Mouse (Mus musculus) WW6 (cell line): Measurements from ENCODE around the gene Hmgcs1.
"Not testable (repeated sequence)": the region's sequence is repeated elsewhere in the genome, so short reads cannot be mapped to it uniquely, and the experiment has no call there.

Experiments used
- DNase-seq: peaks from one replicate; pipeline ENCODE4 v3.0.0-alpha.2; 2013; ENCODE audit warnings: low read depth, low spot score

Hmgcs1 gene

DNA sequence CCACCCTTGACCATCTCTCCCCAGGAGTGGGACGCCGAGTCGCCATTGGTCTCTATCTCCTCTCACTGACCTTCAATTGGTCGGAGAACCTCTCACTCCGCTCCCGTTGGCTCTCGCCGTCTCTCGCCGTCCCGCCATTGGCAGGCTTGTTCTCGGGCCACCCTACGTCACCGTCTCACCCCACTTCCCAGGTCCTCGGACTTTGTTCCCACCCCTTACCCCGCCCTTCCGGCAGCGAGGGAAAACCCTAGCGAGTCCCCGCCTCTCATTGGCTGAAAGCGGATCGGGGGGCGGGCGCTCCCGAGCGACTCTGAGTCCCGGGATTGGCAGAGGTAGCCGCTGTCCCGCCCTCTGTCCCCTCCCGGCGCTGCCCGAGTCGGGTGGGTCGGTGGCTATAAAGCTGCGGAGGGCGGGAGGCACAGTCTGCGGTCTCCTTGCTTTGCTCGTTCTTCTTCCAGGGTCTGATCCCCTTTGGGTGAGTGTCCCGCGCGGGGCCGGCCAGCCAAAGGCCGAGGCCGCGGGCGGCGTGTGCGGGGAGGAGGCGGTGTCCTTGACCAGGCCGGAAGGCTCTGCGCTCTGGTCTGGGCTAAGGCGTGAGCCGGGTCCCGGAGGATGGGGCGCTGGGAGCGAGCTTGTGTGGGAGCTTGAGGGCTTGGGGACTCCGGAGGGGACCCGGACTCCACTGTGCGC, at the start of gene Hmgcs1:
TSS of gene Hmgcs1 (plus strand) at position 341 of the 690 bp plus-strand sequence.
- peak; percentile 98 for DNase-seq

DNA sequence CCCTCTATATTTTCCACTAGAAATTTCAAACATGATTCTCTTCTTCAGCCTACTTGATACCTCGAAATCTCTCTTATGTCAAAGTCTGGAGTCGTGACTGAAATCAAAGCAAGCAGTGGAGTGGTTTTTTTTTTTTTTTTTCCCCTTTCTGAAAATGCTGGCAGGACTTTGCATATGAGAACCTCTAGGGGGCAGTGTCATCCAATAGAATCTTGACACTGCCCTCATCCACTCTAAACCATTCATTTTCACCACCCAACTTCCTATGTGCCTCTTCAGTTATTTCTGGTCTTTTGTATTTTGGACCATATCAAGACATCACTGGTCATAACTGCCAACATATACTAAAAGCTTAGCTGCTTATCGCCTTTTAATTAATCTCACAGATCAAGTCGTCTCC, 49.7 kb upstream of the Hmgcs1 start:
- no peak for DNase-seq

DNA sequence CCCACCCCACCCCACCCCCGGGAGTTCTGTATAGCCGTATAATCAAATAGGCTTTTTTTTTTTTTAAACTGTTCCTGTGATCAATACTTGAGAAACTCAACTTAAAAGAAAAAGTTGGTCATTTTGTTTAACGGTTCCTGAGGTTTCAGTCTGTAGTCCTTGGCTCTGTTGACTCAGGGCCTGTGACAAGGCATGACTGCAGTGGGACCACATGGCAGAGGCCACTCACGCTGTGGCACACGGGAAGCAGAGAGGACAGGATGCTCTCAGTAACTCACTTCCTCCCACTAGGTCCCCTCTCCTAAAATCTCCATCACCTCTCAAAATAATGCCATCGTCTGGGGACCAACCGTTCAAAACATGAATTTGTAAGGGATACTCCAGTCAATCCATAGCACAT, 49.0 kb upstream of the Hmgcs1 start:
- DNase-seq = no peak

- no peak for DNase-seq
These were observed 45.4 kb upstream of the Hmgcs1 start for GRCm38 (mm10) chr13:119644769-119645168.

DNA sequence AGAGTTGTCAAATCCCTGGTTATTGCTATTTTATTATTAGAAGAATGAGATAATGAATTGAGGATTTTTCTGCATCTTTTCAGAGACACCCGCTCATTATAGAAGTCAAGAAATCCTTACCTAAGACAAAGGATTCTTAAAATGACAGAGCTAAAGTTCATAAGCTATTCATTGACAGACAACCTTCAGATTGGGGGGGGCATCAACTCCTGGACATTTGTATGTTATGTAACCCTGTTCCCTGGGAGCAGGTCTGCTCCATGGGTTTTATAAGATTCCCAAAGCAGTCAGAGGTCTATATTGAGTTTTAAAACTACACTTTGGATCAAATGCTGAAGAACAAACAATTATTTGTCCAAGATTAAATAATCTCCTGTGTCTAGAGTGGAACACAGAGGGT, 43.7 kb upstream of the Hmgcs1 start:
- no peak for DNase-seq

- DNase-seq = no peak
These were observed 41.1 kb upstream of the Hmgcs1 start for GRCm38 (mm10) chr13:119648891-119649698.

DNA sequence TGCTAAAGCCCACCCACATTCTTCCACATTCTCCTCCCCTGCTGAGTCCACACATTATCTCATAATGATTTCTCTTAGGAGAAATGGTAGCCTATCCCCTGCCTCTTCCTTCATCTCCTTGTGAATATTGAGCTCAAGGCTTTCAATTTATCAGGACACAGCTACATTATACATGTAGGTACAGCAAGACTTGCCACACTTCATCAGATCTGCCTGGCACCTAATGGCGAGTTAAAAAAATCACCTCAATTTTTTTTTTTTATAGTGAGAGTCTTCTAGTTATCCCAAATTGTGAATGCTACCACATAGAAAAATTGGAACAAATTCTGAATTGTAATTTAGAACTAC, 40.5 kb upstream of the Hmgcs1 start:
- DNase-seq = no peak

DNA sequence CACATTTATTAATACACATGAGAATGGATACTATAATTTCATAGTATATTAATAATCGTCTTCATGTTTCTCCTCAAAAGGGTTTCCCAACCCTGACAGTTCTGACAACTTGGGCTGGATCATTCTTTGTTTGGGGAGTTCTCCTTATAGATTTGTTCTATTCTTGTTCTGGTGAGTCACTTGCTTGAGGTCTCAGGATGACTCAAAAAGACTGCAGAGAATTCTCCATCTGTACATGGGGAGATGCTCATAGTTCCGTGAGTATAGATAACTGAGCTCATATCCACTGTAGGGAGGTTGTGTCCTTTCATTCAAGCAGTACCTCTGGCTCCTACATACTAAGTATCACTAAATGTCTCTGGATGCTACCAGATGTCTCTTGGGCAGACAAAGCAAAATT, 35.4 kb upstream of the Hmgcs1 start:
- no peak for DNase-seq

DNA sequence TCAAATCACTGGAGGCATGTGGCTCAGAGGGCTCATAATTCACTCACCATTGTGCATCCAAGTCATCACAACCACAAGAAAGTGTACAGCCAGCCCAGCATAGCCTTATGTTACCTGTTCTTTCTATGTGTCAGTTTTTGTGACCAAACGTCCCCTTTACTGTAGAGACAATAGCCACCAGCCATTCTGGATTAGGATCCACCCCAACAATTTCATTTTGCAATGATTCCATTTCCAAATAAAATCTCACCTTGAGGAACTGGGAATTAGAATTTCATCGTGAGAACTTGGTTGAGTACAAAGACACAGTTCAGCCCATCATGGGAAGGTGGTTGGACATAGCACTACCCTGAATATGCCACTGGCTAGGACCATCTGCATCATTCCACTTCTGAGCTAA, 33.9 kb upstream of the Hmgcs1 start:
- no peak for DNase-seq

GRCm38 (mm10) chr13:119656846-119657416, 33.2 kb upstream of the Hmgcs1 start:
- DNase-seq = no peak

GRCm38 (mm10) chr13:119661420-119661819, 28.8 kb upstream of the Hmgcs1 start:
- not testable (repeated sequence) for DNase-seq

DNA sequence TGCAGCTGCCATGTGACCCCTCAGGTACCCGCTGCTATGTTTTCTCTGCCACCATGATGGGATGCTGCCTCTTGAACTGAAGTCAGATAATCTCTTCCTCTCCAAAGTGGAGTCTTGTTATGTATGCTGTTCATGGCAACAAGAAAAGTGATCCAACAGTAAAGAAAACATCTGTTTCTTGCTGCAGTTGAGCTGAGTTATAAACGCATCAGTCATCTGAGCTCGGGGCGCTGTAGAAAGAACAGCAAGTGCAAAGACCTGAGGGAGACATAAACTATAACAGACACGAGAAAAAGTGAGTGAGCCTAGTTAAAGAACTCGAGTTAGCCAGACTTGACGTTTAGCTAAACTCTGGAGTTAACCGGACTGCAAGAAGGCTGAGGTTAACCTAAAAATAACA, 11.4 kb upstream of the Hmgcs1 start:
- DNase-seq = no peak

DNA sequence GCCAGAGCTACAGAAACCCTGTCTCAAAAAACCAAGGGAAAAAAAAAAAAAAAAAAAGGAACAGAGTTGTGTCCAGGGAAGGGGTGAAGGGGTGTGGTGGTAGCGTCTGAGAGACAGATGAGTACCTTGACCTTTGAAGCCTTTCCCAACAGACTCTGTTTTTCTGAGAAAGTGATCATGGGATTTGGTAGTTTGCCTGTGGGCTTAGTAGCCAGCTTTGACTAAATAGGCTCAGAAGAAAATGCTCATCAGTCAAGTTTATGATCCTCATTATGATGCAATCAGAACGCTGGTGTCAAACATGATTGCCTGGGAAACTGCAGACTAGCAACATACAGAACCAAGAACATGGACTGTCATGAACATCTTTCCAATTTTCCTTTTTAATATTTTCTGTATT, 10.5 kb upstream of the Hmgcs1 start:
- DNase-seq = no peak

DNA sequence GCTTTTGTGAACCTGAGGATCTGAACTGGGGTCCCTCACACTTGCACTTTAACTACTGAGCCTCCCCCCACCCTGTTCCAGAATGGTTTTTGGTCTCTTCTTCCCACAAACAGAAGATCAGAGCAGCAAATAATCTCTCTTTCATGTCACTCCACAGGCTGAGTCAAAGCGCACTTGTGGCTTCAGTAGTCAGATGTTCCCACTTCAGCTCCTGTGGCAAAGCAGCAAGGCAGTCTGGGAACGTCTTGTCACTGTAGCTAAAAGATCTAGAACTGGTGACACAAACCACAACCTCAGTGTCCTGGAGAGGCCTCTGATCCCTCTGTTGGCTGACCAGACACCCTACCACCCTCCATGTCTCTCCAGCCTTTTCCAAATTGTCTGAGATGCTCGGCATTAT, 9.0 kb upstream of the Hmgcs1 start:
- no peak for DNase-seq

DNA sequence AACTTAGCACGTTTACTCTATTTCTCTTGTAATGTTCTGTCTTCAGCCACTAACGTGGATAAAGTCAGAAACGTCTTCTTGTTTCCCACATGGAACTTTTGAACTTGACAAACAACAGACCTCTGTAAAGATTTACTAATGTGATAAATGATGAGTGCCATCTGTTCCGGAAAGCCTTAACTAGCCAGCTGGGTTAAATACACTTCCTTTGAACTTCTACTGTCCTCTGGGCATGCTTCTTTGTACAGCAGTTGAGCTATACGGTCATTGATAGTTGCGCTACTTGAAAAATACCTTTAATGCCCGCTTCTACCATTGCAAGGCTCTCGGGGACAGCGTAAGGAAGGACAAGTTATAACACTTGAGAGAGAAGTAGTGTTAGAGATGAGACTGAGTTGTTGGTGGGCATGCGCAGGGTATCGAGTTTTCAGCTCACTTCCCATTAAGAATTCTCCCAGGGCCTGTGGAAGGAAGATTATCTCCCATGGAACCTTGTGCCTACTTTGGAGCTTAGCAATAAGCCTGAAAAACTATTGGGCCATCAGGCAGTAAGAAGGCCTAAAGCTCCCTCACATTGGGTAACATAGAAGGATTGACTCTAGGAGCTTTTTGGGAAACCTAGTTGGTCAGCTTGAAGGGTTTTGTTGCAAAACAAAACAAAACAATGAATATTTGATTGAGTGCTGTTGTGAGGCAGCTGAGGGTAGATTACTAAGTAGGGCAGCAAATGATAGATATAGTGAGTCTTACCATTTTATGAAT, 5.6 kb upstream of the Hmgcs1 start:
- DNase-seq = no peak

- no peak for DNase-seq
These were observed 505 bp upstream of the Hmgcs1 start for GRCm38 (mm10) chr13:119689709-119690038.

GRCm38 (mm10) chr13:119690876-119691620, 869 bp downstream of the Hmgcs1 start:
- no peak for DNase-seq

DNA sequence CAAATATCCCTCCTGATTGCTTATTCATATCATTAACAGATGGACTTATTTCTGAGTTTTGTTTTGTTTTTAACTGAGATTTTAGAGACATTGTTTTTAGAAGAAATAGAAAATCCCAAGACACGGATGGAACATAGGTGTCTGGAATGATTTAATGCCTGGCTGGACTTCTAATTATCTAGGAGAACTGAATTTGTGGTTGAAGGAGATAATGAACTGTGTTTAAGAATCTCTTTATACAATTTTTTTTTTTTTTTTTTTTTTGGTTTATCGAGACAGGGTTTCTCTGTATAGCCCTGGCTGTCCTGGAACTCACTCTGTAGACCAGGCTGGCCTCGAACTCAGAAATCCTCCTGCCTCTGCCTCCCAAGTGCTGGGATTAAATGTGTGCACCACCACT, 1.8 kb downstream of the Hmgcs1 start:
- DNase-seq = not testable (repeated sequence)

GRCm38 (mm10) chr13:119695676-119696075, 5.5 kb downstream of the Hmgcs1 start:
- DNase-seq = no peak

DNA sequence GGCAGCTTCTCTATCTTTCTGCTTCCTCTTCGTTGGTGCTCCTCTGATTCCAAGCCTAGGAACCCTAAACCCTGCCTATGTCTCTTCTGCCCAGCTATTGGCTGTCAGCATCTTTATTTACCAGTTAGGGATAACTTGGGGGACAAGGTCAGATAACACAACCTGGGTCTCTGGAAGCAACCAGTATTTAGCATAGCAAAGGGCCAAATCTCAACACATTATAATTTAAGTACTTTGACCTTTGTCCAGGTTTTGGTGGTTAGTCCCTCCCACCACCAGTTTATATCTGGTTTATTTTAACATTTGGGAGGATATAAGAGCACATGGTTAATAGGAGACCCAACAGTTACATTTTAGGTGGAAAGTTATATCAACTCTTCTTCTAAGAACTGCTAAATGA, 6.3 kb downstream of the Hmgcs1 start:
- no peak for DNase-seq

DNA sequence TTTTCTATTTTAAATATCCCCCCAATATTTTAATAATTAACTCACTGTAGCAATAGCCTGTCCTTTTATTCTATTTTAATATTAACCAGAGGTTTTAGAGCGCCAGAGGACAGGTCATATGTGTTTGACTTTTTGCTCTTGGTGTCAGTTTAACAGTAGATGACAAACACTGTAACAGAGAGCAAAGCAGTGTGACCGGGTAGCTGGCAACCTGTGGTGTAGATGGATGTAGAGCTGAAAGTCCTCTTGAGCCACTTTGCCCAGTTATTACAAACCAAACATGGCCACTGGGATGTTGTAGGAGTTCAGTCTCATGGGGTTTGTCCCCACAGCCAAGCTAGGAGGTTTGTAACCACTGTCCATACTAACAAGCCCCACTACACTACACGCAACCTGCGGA, 8.3 kb downstream of the Hmgcs1 start:
- DNase-seq = no peak

- DNase-seq = no peak
These were observed 14.1 kb downstream of the Hmgcs1 start for GRCm38 (mm10) chr13:119704280-119704679.
